Mouse (Mus musculus): ENCODE measurements around the gene Sf3a1. TPM values are rescaled to one million over a fixed set of nuclear protein-coding genes. Genes with fewer than 3 reads are reported as not detected.

Gene Sf3a1
- polyA plus RNA-seq, 1 experiment from 2014 or later, result 41.4 TPM

GRCm38 (mm10) chr11:4147098-4147497 lies 13.1 kb upstream of the Sf3a1 start:
- H3K4me3 ChIP-seq (replicated peaks; ENCODE audit: low read length), result no peak overlapping the region
- no peak overlapping the region for H3K9ac ChIP-seq (ENCODE audit: low read length)
- no peak overlapping the region for H3K4me2 ChIP-seq (ENCODE audit: low read depth, low read length)
- H3K4me1 ChIP-seq (ENCODE audit: control insufficient read depth, insufficient read depth, low read length), result no peaks in the 10 kb centered on the region
- no peak for ATAC-seq (ENCODE audit: insufficient read depth, low FRiP score)
- H3K27ac ChIP-seq (ENCODE audit: low read length), result no peak overlapping the region
- H3K27me3 ChIP-seq (ENCODE audit: control insufficient read depth, insufficient read depth, low read length), result no peaks in the 10 kb centered on the region
- H3K9me3 ChIP-seq (replicated peaks; ENCODE audit: control insufficient read depth, low read length), result no peaks in the 10 kb centered on the region
- WGBS, result 79% methylated on average over 10 of the region's 10 CpGs
- no peaks in the 10 kb centered on the region; the same call in 1 of the 2 replicates for H3K36me3 ChIP-seq (ENCODE audit: control insufficient read depth, insufficient read depth, low read length)

DNA sequence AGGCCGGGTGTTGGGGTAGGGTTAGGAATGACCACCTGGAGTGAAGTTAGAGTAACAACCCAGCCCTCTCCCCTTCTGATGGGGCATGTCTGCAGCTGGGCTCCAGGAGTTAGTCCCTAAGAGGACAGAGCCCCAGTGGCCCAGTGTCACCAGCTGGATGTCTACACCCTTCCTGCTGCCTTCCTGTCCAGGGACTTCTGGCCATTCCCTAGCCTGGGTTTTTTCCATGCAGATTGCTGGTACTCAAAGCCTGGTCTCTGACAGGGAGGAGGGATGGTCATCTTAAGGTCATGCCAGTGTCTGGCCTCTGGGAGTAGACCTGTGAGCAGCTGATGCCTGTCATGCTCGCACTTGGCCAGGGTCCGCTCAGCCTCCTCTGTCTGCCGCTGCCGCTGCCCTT lies 12.0 kb upstream of the Sf3a1 start:
- Histone ChIP-seq H3K36me3 (ENCODE audit: control insufficient read depth, insufficient read depth, low read length) (no peaks in the 10 kb centered on the region), H3K27me3 (ENCODE audit: control insufficient read depth, insufficient read depth, low read length) (no peaks in the 10 kb centered on the region), H3K27ac (ENCODE audit: low read length) (no peak overlapping the region), H3K9ac (ENCODE audit: low read length) (no peak overlapping the region), H3K4me3 (replicated peaks; ENCODE audit: low read length) (no peak overlapping the region), H3K4me1 (ENCODE audit: control insufficient read depth, insufficient read depth, low read length) (no peaks in the 10 kb centered on the region), H3K9me3 (replicated peaks; ENCODE audit: control insufficient read depth, low read length) (no peaks in the 10 kb centered on the region), H3K4me2 (ENCODE audit: low read depth, low read length) (no peak overlapping the region)
- WGBS, result 90% methylated on average over 5 of the region's 5 CpGs
- no peak for ATAC-seq (ENCODE audit: insufficient read depth, low FRiP score)

DNA sequence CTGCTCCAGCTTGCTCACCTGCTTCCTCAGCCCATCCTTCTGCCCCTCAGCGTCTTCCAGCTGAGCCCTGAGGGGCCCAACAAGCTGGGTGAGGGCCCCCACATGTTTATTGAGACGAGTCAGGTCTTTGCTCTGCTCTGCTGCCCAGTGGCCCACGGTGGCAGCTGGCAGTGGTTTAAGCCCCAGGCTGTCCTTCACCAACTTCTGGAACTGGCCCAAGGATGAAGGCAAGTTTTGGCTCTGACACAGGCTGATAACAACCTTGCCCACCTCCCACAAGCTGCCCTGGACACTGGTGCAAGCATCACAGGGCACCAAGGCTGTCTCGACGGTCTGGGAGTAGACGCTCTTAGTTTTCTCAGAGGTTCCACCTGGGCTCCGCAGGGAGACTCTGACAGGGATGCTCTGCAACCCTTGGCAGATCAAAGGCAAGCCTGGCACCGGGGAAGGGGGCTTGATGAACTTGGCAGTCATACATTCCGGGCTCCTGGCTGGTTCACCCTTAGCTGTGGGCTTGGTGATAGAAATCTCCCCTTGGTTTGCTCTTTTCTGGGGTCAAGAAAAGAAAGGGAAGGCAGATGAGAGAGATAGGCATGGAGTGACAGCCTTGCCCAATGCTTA lies 11.5 kb upstream of the Sf3a1 start:
- Histone ChIP-seq H3K4me1 (ENCODE audit: control insufficient read depth, insufficient read depth, low read length) (no peaks in the 10 kb centered on the region), H3K27ac (ENCODE audit: low read length) (no peak overlapping the region), H3K36me3 (ENCODE audit: control insufficient read depth, insufficient read depth, low read length) (no peaks in the 10 kb centered on the region), H3K9me3 (replicated peaks; ENCODE audit: control insufficient read depth, low read length) (no peaks in the 10 kb centered on the region), H3K9ac (ENCODE audit: low read length) (no peak overlapping the region), H3K27me3 (ENCODE audit: control insufficient read depth, insufficient read depth, low read length) (no peaks in the 10 kb centered on the region), H3K4me3 (replicated peaks; ENCODE audit: low read length) (no peak overlapping the region), H3K4me2 (ENCODE audit: low read depth, low read length) (no peak overlapping the region)
- ATAC-seq (ENCODE audit: insufficient read depth, low FRiP score), result no peak
- 82% methylated on average over 9 of the region's 9 CpGs for WGBS

DNA sequence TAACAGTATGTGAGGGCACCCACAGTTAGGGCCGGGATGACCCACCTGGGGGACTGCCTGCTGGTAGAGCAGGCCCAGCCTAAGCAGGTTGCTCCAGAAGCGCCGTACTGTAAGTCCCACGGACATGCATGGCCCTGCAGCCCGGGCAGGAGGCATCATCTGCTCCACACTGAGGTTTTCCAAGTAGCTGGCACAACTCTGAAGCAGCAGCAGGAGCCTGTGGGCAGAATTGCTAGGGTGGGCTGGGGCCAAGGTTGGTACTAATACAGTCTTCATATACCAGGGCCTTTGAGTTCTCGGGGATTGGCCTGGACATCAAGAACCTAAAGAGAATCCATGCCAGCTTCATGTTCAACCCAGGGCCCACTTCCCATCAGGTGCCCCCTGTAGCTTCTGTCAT lies 10.3 kb upstream of the Sf3a1 start:
- Histone ChIP-seq H3K9me3 (replicated peaks; ENCODE audit: control insufficient read depth, low read length) (no peaks in the 10 kb centered on the region), H3K4me2 (ENCODE audit: low read depth, low read length) (no peak overlapping the region), H3K9ac (ENCODE audit: low read length) (no peak overlapping the region), H3K27me3 (ENCODE audit: control insufficient read depth, insufficient read depth, low read length) (no peaks in the 10 kb centered on the region), H3K27ac (ENCODE audit: low read length) (no peak overlapping the region), H3K4me1 (ENCODE audit: control insufficient read depth, insufficient read depth, low read length) (no peaks in the 10 kb centered on the region), H3K4me3 (replicated peaks; ENCODE audit: low read length) (no peak overlapping the region), H3K36me3 (ENCODE audit: control insufficient read depth, insufficient read depth, low read length) (no peaks in the 10 kb centered on the region)
- ATAC-seq (ENCODE audit: insufficient read depth, low FRiP score), result no peak
- WGBS, result 89% methylated on average over 6 of the region's 6 CpGs

DNA sequence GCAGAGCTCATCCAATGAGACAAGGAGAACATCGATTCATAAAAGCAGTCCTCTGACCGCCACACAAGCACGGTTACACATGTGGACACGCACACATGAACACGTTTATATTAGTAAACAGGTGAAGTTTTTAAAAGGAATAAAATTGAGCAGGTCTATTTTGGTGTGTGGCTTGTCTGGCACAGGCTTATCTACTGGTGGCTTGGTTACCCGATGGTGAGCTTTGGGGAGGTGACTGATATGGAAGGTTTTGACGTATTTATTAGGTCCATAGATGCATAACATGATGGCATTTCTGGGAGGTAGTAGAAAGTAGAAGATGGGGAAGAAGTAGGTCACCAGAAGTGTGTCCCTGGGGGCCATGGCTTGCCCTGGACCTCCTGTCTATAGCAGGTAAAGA lies 6.5 kb upstream of the Sf3a1 start:
- 92% methylated on average over 7 of the region's 7 CpGs for WGBS
- no peak overlapping the region for H3K4me2 ChIP-seq (ENCODE audit: low read depth, low read length)
- no peak overlapping the region for H3K27ac ChIP-seq (ENCODE audit: low read length)
- H3K4me3 ChIP-seq (replicated peaks; ENCODE audit: low read length), result no peak overlapping the region
- H3K9ac ChIP-seq (ENCODE audit: low read length), result no peak overlapping the region
- ATAC-seq (ENCODE audit: insufficient read depth, low FRiP score), result no peak
- no peaks in the 10 kb centered on the region for H3K4me1 ChIP-seq (ENCODE audit: control insufficient read depth, insufficient read depth, low read length)
- no peaks in the 10 kb centered on the region for H3K36me3 ChIP-seq (ENCODE audit: control insufficient read depth, insufficient read depth, low read length)
- H3K9me3 ChIP-seq (replicated peaks; ENCODE audit: control insufficient read depth, low read length), result no peaks in the 10 kb centered on the region
- no peaks in the 10 kb centered on the region for H3K27me3 ChIP-seq (ENCODE audit: control insufficient read depth, insufficient read depth, low read length)

GRCm38 (mm10) chr11:4155641-4156040 lies 4.5 kb upstream of the Sf3a1 start:
- no peak overlapping the region for H3K4me2 ChIP-seq (ENCODE audit: low read depth, low read length)
- ATAC-seq (ENCODE audit: insufficient read depth, low FRiP score), result no peak
- H3K4me3 ChIP-seq (replicated peaks; ENCODE audit: low read length), result no peak overlapping the region
- WGBS, result 66% methylated on average over 5 of the region's 5 CpGs
- H3K9me3 ChIP-seq (replicated peaks; ENCODE audit: control insufficient read depth, low read length), result no peaks in the 10 kb centered on the region
- H3K4me1 ChIP-seq (ENCODE audit: control insufficient read depth, insufficient read depth, low read length), result 0 out of 2 replicates have a peak, but pooled peaks cover 5% of the 10 kb centered on the region
- no peak overlapping the region for H3K9ac ChIP-seq (ENCODE audit: low read length)
- H3K27ac ChIP-seq (ENCODE audit: low read length), result no peak overlapping the region
- H3K36me3 ChIP-seq (ENCODE audit: control insufficient read depth, insufficient read depth, low read length), result no peaks in the 10 kb centered on the region
- no peaks in the 10 kb centered on the region for H3K27me3 ChIP-seq (ENCODE audit: control insufficient read depth, insufficient read depth, low read length)

GRCm38 (mm10) chr11:4158676-4159075 lies 1.5 kb upstream of the Sf3a1 start:
- Histone ChIP-seq H3K27ac (ENCODE audit: low read length) (no peak overlapping the region), H3K9me3 (replicated peaks; ENCODE audit: control insufficient read depth, low read length) (no peaks in the 10 kb centered on the region), H3K4me2 (ENCODE audit: low read depth, low read length) (no peak overlapping the region), H3K4me1 (ENCODE audit: control insufficient read depth, insufficient read depth, low read length) (peaks cover 19% of the 10 kb centered on the region), H3K27me3 (ENCODE audit: control insufficient read depth, insufficient read depth, low read length) (no peaks in the 10 kb centered on the region), H3K4me3 (replicated peaks; ENCODE audit: low read length) (no peak overlapping the region), H3K9ac (ENCODE audit: low read length) (no peak overlapping the region), H3K36me3 (ENCODE audit: control insufficient read depth, insufficient read depth, low read length) (0 out of 2 replicates have a peak, but pooled peaks cover 2% of the 10 kb centered on the region)
- 87% methylated on average over 3 of the region's 3 CpGs for WGBS
- no peak for ATAC-seq (ENCODE audit: insufficient read depth, low FRiP score)

- H3K36me3 ChIP-seq (ENCODE audit: control insufficient read depth, insufficient read depth, low read length), result peaks cover 9% of the 10 kb centered on the region; the same call in 1 of the 2 replicates
- H3K9me3 ChIP-seq (replicated peaks; ENCODE audit: control insufficient read depth, low read length), result no peaks in the 10 kb centered on the region
- peaks cover 19% of the 10 kb centered on the region for H3K4me1 ChIP-seq (ENCODE audit: control insufficient read depth, insufficient read depth, low read length)
- H3K9ac ChIP-seq (ENCODE audit: low read length), result peak overlapping the region; percentile 88
- no peak for ATAC-seq (ENCODE audit: insufficient read depth, low FRiP score)
- H3K27me3 ChIP-seq (ENCODE audit: control insufficient read depth, insufficient read depth, low read length), result no peaks in the 10 kb centered on the region
- peak overlapping the region; percentile 94 for H3K4me2 ChIP-seq (ENCODE audit: low read depth, low read length)
- whole genome bisulfite sequencing, result 4% methylated on average over 15 of the region's 15 CpGs
- H3K27ac ChIP-seq (ENCODE audit: low read length), result peak overlapping the region; percentile 89; the same call in 1 of the 2 replicates
- H3K4me3 ChIP-seq (replicated peaks; ENCODE audit: low read length), result peak overlapping the region; percentile 61
Observed at GRCm38 (mm10) chr11:4160758-4161480, 769 bp downstream of the Sf3a1 start.

DNA sequence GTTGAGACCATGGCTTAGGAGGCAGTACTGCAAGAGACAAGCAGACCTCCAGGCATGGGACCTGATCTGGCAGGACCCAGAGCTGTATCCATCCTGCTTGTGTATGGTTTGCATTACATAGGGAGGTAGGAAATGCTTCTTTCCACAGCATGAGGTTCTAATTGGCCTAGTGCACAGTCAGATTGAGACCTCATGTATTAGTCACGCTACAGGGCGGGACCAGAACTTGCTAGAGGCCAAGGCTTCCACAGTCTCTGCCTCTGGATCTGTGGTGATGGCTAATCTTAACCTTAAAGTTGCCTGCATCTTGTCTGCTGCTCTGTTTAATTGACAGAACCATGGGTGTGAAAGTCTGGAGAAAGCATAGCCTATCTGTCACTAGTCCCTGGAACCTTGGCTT lies 4.6 kb downstream of the Sf3a1 start:
- H3K4me3 ChIP-seq (replicated peaks; ENCODE audit: low read length), result no peak overlapping the region
- H3K9ac ChIP-seq (ENCODE audit: low read length), result peak overlapping the region; percentile 17; the same call in 1 of the 2 replicates
- H3K27me3 ChIP-seq (ENCODE audit: control insufficient read depth, insufficient read depth, low read length), result no peaks in the 10 kb centered on the region
- WGBS, result 88% methylated on average over 2 of the region's 2 CpGs
- no peaks in the 10 kb centered on the region for H3K9me3 ChIP-seq (replicated peaks; ENCODE audit: control insufficient read depth, low read length)
- H3K27ac ChIP-seq (ENCODE audit: low read length), result no peak overlapping the region
- no peak for ATAC-seq (ENCODE audit: insufficient read depth, low FRiP score)
- H3K36me3 ChIP-seq (ENCODE audit: control insufficient read depth, insufficient read depth, low read length), result peaks cover 24% of the 10 kb centered on the region
- peaks cover 17% of the 10 kb centered on the region for H3K4me1 ChIP-seq (ENCODE audit: control insufficient read depth, insufficient read depth, low read length)
- H3K4me2 ChIP-seq (ENCODE audit: low read depth, low read length), result no peak overlapping the region

Measured in stomach, embryonic 16.5 days (tissue).